Mouse (Mus musculus) bone marrow, adult 2 months (tissue): Measurements from ENCODE around the gene Gm49387.

Experiments used
- CTCF ChIP-seq: fragments of 200-500 bp; IDR thresholded peaks from 2 replicates; pipeline ENCODE4 v1.5.1; 2011; ENCODE audit warnings: low read length, control low read depth; ENCODE audit not compliant: control insufficient read depth, insufficient read depth
- POLR2A ChIP-seq: fragments of 200-500 bp; IDR thresholded peaks from 2 replicates; pipeline ENCODE4 v1.6.1; 2011; ENCODE audit warnings: low read depth, mild to moderate bottlenecking, control low read depth, low read length, borderline replicate concordance; ENCODE audit not compliant: control insufficient read depth

DNA sequence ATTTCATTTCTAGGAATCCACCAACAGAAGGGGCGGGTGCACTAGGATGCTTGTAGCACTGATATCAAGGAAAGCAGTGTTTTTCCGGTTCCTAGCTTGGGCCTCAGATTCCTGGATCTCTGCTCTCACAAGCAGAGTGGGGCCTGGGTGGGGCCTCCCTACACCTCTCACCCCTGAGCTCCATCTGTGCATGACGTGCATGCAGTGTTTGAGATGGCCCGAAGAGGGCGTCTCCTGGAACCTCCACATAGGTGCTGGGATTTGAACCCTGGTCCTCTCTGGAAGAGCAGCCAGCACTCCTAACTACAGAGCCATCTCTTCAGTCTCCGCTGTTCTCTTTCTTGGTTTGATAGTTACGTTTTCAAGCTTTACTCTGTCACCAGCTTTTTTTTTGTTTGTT lies 85.7 kb downstream of the Gm49387 start:
- TF ChIP-seq CTCF (no peak), POLR2A (no peak)
